Mouse (Mus musculus) retina, postnatal 1 day (tissue): ENCODE results near the gene Lsm2.

Experiments used
- DNase-seq: peaks from one replicate; pipeline ENCODE4 v3.0.0-alpha.2; 2012

Lsm2 gene

GRCm38 (mm10) chr17:35034896-35035295, 53.2 kb downstream of the Lsm2 start:
- DNase-seq, result no peak
